Mouse (Mus musculus): ENCODE measurements around the gene Zfp575.

DNA sequence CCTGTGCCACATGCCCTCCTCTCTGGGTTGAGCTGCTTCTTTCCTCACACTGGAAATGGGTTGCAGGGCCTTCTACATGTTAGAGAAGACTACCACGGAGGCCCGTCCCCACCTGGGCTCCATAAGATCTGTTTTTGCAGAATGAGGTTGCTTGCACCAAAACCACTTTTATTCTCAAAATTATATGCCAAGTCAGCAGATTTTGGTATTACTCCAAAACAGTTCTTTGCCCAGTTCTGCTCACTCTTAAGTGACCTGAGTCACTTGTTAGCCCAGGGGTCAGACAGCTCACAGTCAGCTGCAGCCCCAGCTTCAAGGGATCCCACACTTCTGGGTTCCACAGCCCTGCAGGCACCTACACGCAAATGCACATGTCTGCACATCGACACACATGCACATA lies 26.0 kb downstream of the Zfp575 start:
- TF ChIP-seq POLR2AphosphoS5 (IDR thresholded peaks at IDR 0.05; ENCODE audit: insufficient replicate concordance, low read depth, low read length) (no peak), CTCF (IDR thresholded peaks at IDR 0.05; ENCODE audit: low read depth, low read length) (no peak), TAL1 (conservative IDR thresholded peaks at IDR 0.05; ENCODE audit: low read depth, low read length) (no peak), GATA1 (IDR thresholded peaks at IDR 0.05; ENCODE audit: borderline replicate concordance, low read length) (no peak), GATA2 (IDR thresholded peaks at IDR 0.05; ENCODE audit: borderline replicate concordance, low read depth, low read length) (no peak)
